Mouse (Mus musculus): Measurements from ENCODE around the gene Thegl.
"Not testable (repeated sequence)": the region's sequence is repeated elsewhere in the genome, so short reads cannot be mapped to it uniquely, and the experiment has no call there.

Thegl gene

GRCm38 (mm10) chr5:77056881-77057440 is 41.1 kb downstream of the Thegl start:
- DNase-seq = no peak

DNA sequence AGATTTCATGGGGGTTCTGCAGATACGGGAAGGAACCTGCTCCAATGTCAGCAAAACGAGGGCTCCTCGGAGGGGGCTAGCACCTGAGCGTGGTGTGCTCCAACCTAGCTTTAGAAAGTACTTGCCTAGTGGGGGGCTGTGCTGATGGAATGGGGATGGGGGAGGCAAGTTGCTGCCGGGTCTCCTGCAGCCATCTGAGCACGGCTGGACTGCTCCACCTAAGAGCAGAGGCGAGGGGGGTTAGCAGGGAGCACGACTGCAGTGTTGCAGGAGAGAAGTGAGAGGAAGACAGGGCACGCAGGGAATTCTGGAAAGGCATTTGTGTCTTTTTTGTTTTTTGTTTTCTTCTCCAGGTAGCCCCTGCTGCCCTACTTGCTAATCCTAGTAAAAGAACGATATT is 44.5 kb downstream of the Thegl start:
- no peak for DNase-seq

DNA sequence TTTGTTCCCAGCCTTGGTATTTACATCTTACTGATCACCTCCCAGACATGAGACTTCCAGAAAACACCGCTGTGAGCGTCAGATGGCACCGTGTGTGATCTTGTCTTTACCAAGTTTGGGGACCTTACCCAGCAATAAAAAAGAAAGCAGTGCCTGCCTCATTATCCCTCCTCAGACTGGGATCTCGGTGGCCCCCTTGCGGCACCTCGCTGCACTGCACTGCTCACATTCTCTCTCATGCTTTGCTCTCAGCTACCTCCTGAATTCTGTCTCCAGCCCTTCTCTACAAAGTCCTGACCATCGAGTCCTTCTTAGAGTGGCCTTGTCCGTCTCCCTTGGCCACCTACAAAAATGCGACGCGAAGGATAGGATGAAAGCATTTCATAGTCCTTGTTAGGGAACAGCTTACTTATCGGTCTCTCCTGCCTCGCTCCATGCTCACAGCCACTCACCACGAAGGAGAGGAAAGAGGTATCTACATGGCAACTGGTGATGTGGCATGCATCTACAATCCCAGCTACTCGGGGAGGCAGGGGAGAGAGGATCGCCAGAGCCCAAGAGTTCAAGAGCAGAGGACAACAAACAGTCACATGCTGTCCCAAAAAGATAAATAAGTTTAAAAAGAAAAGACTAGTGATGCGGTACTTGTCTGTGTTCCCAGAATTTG is 45.7 kb downstream of the Thegl start:
- DNase-seq = peak; percentile 80

- DNase-seq = peak; percentile 32
Measured at GRCm38 (mm10) chr5:77067321-77067720, 51.5 kb downstream of the Thegl start.

GRCm38 (mm10) chr5:77070987-77071386 is 55.2 kb downstream of the Thegl start:
- no peak for DNase-seq

DNA sequence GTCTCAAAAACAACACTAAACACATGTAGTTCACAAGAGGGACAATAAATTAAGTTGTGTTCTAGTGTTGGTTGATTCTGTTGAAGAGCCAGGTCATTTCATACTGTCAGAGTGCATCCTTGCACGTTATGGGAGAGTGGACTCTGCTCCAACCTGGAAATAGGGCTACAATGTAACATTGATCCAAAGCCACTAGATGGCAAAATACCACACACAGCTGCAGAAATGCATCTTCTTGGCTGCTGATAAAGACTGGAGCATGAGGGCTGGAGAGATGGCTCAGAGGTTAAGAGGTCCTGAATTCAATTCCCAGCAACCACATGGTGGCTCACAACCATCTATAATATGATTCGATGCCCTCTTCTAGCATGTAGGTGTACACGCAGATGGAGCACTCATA is 55.8 kb downstream of the Thegl start:
- peak; percentile 45 for DNase-seq

GRCm38 (mm10) chr5:77073794-77074193 is 58.0 kb downstream of the Thegl start:
- DNase-seq = no peak

DNA sequence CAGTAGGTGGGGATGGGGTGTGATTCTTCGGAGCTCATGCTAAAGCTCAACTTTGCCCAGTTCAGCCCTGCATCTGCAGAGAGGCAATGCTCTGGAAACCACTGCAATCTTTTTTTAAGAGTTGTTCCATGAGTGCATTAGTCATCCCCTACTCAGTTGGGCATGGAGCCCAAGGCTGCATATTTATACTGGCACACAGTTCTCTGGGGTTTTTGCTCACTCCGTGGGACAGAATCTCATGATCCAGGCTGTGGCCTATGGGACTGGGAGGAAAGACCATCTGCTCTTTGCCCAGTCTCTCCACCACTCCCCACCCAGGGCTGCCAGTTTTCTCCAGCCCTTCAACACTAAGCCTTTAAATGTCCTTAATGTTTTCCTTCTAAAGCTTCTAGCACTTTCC is 59.1 kb downstream of the Thegl start:
- DNase-seq = peak; percentile 78

DNA sequence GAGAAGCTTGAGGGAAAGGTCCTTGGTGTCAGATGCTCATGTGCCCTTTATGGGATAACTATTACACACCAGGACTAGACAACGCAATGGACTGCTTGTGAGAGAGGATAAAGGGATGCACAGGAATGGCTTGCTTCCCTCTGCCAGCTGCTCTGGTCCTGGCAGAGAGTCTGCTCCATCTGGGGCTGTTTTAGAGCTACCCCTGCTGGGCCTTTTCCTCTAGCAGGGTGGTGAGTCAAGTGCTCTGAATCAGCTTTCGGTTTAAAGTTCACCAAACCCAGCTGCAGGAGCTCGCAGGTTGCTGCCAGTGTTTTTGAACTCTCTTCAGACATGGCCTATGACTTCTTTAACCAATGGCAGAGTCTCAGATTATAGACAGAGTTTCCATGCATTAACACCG is 60.1 kb downstream of the Thegl start:
- no peak for DNase-seq

GRCm38 (mm10) chr5:77080761-77081160 is 64.9 kb downstream of the Thegl start:
- DNase-seq = no peak

GRCm38 (mm10) chr5:77082735-77083134 is 66.9 kb downstream of the Thegl start:
- no peak for DNase-seq

GRCm38 (mm10) chr5:77084418-77084817 is 68.6 kb downstream of the Thegl start:
- DNase-seq = no peak

- DNase-seq = peak; percentile 53
Measured at GRCm38 (mm10) chr5:77085753-77086450, 70.1 kb downstream of the Thegl start.

DNA sequence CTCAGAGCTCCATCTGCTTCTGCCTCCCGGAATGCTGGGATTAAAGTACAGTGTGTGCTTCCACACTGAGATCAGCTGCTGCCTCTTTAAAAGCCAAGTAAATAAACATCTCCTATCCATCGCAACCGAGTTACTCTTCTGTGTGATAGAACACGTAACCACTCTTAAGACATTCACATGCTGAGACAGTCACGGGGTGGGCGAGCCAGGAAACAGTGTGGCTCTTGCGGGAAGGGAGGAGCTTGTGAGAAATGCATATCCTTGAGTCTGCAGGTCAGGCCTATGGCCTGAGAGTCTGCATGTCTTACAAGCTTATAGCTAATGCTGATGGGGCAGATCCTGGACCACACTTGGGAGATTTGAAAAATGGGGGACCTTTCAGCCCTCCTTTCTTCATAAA is 70.7 kb downstream of the Thegl start:
- no peak for DNase-seq

DNA sequence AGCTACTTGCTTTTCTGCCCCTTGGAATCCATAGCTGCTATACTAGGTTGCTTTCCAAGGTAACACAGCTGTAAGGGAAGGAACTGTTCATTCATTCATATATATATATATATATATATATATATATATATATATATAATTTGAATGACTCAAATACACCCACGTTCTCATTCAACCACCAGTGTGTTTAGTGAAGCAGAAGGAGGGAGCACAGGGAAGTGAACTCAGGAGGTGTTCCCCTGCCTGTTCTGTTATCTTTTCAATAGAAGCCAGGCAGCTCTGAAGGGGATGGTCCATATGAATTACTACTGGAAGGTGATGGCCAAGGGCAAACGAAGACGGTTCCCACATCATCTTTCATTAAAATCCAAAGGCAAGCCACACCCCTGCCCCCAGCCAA is 71.3 kb downstream of the Thegl start:
- no peak for DNase-seq

DNA sequence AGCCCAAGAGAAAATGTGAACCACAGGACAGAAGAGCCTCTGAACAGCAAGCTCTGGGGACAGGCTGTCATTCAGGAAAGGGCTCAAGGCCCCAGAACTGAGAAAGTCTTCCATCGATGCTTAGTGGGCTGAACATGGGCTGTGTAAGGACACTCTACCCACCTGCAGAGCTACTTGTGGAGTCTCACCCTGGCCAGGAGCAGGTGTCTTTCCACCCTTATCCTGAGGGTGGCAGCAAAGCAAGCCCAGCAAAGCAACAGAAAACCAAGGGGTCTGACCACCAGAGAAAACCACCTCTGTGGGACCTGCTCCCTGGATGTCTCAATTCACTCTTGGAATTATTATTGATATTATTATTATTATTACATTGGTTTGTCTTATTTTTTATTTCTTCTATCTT is 73.5 kb downstream of the Thegl start:
- peak; percentile 82 for DNase-seq

- DNase-seq = no peak
Measured at GRCm38 (mm10) chr5:77089901-77090300, 74.1 kb downstream of the Thegl start.

DNA sequence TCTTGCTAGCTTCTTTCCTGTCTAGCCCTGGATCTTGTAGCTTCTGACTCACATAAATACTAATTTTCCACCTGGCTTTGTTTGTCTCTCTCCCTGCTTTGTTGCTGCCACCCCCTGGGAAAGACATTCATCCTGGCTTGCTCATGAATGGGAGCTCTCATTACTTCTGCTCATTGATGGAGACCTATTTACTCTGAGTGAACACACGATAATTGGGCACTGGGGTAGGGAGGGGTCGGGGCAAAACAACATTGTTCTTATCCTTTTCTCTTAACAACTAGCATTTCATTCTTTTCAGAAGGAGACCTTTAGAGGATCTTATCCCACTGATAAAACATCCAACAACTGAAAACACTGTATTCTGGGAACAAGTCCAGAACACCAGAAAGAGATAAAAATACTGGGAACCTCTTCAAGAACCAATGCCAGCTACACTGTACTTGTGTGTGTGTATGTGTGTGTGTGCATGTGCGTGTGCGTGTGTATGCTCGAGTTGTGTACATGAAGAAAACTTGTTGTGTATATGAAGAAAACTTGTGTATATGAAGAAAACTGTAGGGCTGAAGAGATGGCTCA is 74.8 kb downstream of the Thegl start:
- no peak for DNase-seq

DNA sequence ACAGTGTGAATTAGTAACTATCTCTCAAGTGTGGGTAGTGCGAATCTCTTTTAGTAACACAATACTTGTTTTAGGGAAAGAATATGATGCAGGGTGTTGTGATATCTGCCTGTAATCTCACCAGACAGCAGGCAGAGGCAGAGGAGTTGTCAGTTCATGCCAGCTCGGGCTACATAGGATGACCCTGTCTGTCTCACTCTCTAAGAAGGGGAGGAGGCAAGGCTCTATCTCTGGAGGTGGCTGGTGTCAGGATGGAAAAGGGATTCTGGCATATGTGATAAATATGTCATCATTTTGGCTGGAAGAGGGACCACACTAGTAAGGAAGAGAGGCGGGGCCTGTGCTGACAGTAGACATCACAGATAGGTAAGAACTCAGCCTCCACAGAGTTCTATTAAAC is 76.1 kb downstream of the Thegl start:
- DNase-seq = no peak

GRCm38 (mm10) chr5:77092531-77092930 is 76.7 kb downstream of the Thegl start:
- peak; percentile 60 for DNase-seq

DNA sequence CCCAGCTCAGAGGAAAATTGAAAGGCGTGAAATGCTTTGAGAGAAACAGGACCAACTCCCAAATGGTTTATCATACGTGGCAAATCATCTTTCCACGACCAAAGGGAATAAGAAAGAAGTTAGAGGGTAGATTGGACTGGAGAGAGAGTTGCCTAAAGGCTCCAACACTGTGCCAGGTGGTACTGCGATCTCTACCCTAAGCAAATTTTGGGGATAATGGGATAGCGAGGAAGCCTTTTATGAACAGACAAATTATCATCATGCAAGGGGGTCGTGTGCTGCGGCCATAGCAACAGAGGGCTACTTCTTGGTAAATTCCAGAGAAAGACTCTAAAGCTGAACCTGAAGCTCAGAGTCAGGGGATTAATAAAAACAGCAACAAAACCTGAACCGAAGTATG is 78.1 kb downstream of the Thegl start:
- DNase-seq = no peak

- DNase-seq = peak; percentile 89
Measured at GRCm38 (mm10) chr5:77094510-77095491, 79.0 kb downstream of the Thegl start.

GRCm38 (mm10) chr5:77096194-77096593 is 80.4 kb downstream of the Thegl start:
- not testable (repeated sequence) for DNase-seq
